Mouse (Mus musculus) intestine, embryonic 16.5 days (tissue): ENCODE measurements around the gene Mageh1. TPM values are rescaled to one million over a fixed set of nuclear protein-coding genes. Genes with fewer than 3 reads are reported as not detected.
"Not testable (repeated sequence)": the region's sequence is repeated elsewhere in the genome, so short reads cannot be mapped to it uniquely, and the experiment has no call there.

Experiments used
- ATAC-seq: fragments of 200-750 bp; cut with Nextera tagmentation; 2 replicates; pipeline ENCODE4 v1.8.0; 2017; ENCODE audit warnings: moderate TSS enrichment, moderate library complexity
- H3K27ac ChIP-seq: fragments of 300-500 bp; sonication (generic); 2 replicates; pipeline ENCODE4 v1.5.1; 2014; ENCODE audit warnings: mild to moderate bottlenecking, low read length
- H3K27me3 ChIP-seq: fragments of 300-500 bp; sonication (generic); replicated peaks from 2 replicates; pipeline ENCODE4 v1.6.1; 2014; ENCODE audit warnings: low read length, control low read depth, mixed read lengths; ENCODE audit not compliant: control insufficient read depth, insufficient read depth
- H3K36me3 ChIP-seq: fragments of 300-500 bp; sonication (generic); 2 replicates; pipeline ENCODE4 v1.6.1; 2014; ENCODE audit warnings: low read length, control low read depth; ENCODE audit not compliant: control insufficient read depth, insufficient read depth
- H3K4me1 ChIP-seq: fragments of 300-500 bp; sonication (generic); 2 replicates; pipeline ENCODE4 v1.6.1; 2014; ENCODE audit warnings: low read length, control low read depth, mixed read lengths; ENCODE audit not compliant: control insufficient read depth, insufficient read depth
- H3K4me2 ChIP-seq: fragments of 300-500 bp; sonication (generic); 2 replicates; pipeline ENCODE4 v1.6.1; 2014; ENCODE audit warnings: low read depth, low read length, control low read depth
- H3K4me3 ChIP-seq: fragments of 300-500 bp; sonication (generic); 2 replicates; pipeline ENCODE4 v1.5.1; 2014; ENCODE audit warnings: mild to moderate bottlenecking, low read length
- H3K9ac ChIP-seq: fragments of 300-500 bp; sonication (generic); 2 replicates; pipeline ENCODE4 v1.6.1; 2014; ENCODE audit warnings: low read depth, low read length
- H3K9me3 ChIP-seq: fragments of 300-500 bp; sonication (generic); 2 replicates; pipeline ENCODE4 v1.6.1; 2016; ENCODE audit warnings: low read length, control low read depth; ENCODE audit not compliant: control insufficient read depth
- polyA plus RNA-seq: library from polyadenylated mRNA; unstranded; fragments of >200 nt; fragmentation: Nextera tagmentation; extraction: Ambion mirVana; gene quantifications from 2 replicates; pipeline ENCODE4 v1.2.1, GENCODE M21; 2015

Mageh1 gene
- polyA plus RNA-seq, 1 experiment from 2014 or later: 31.1 TPM

DNA sequence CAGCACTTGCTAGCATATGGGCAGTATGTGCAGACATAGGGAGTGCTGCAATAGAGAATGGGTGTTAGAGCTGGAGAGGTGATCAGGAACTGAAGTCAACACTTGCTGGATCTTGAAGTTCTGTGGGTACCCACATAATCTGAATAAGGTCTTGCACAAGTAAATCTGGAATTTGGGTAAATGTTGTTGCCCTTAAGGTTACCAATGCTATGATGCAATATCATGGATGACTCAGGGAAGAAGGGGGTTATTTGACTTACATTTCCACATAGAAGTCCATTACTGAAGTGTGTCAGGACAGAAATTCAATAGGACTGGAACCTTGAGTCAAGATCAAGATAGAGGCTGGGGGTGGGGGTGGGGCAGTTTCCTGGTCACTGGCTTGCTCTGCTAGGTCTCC lies 47.5 kb downstream of the Mageh1 start:
- H3K9ac ChIP-seq, H3K4me2 ChIP-seq, H3K27ac ChIP-seq, H3K36me3 ChIP-seq, H3K27me3 ChIP-seq, ATAC-seq, H3K4me1 ChIP-seq, H3K4me3 ChIP-seq, H3K9me3 ChIP-seq: not testable (repeated sequence)

Other genes starting within 250 kb of the Mageh1 start
- 0.37 and 0.56 TPM in 2 replicates for gene Usp51, start 31.1 kb downstream of the Mageh1 start, polyA plus RNA-seq
- not detected in 2 replicates for gene Foxr2, start 81.2 kb upstream of the Mageh1 start, polyA plus RNA-seq
- 0.93 and 2.0 TPM in 2 replicates for gene Rragb, start 102.4 kb upstream of the Mageh1 start, polyA plus RNA-seq
- gene Klf8, start 199.9 kb upstream of the Mageh1 start, polyA plus RNA-seq: 0.37 and 0.50 TPM in 2 replicates